Mouse (Mus musculus): ENCODE measurements around the gene Prkca.

GRCm38 (mm10) chr11:108197427-108198218, 146.1 kb downstream of the Prkca start:
- TF ChIP-seq POLR2A (IDR thresholded peaks at IDR 0.05; ENCODE audit: low read depth, low read length) (no peak), CTCF (IDR thresholded peaks at IDR 0.05; ENCODE audit: borderline replicate concordance, insufficient read depth, low read length) (no peak)
